Mouse (Mus musculus) heart, postnatal 0 days (tissue): ENCODE measurements around the gene Hs2st1. TPM values are rescaled to one million over a fixed set of nuclear protein-coding genes. Genes with fewer than 3 reads are reported as not detected.

Experiments used
- ATAC-seq: fragments of 200-750 bp; cut with Nextera tagmentation; 2 replicates; pipeline ENCODE4 v1.8.0; 2017; ENCODE audit warnings: low read depth, moderate number of reproducible peaks, moderate library complexity; ENCODE audit not compliant: insufficient read depth
- DNase-seq: peaks from one replicate; pipeline ENCODE4 v3.0.0-alpha.2; 2016; ENCODE audit warnings: low spot score
- H3K27ac ChIP-seq: fragments of 300-500 bp; sonication (generic); 2 replicates; pipeline ENCODE4 v1.5.1; 2014; ENCODE audit warnings: low read depth, mild to moderate bottlenecking
- H3K27me3 ChIP-seq: fragments of 300-500 bp; sonication (generic); 2 replicates; pipeline ENCODE4 v1.6.1; 2014; ENCODE audit warnings: low read length, mixed read lengths; ENCODE audit not compliant: control insufficient read depth, insufficient read depth
- H3K36me3 ChIP-seq: fragments of 300-500 bp; sonication (generic); replicated peaks from 2 replicates; pipeline ENCODE4 v1.6.1; 2014; ENCODE audit warnings: low read length, mixed read lengths; ENCODE audit not compliant: control insufficient read depth, insufficient read depth
- H3K4me1 ChIP-seq: fragments of 300-500 bp; sonication (generic); 2 replicates; pipeline ENCODE4 v1.6.1; 2014; ENCODE audit warnings: antibody characterized with exemption; ENCODE audit not compliant: control insufficient read depth, insufficient read depth
- H3K4me2 ChIP-seq: fragments of 300-500 bp; sonication (generic); 2 replicates; pipeline ENCODE4 v1.6.1; 2014; ENCODE audit warnings: low read depth, mild to moderate bottlenecking, low read length, moderate library complexity
- H3K4me3 ChIP-seq: fragments of 300-500 bp; sonication (generic); 2 replicates; pipeline ENCODE4 v1.5.1; 2014; ENCODE audit warnings: low read depth, low read length
- H3K9ac ChIP-seq: fragments of 300-500 bp; sonication (generic); replicated peaks from 2 replicates; pipeline ENCODE4 v1.6.1; 2014; ENCODE audit warnings: low read depth, low read length, mixed read lengths
- H3K9me3 ChIP-seq: fragments of 300-500 bp; sonication (generic); replicated peaks from 2 replicates; pipeline ENCODE4 v1.6.1; 2016; ENCODE audit warnings: low read length; ENCODE audit not compliant: control insufficient read depth
- CTCF ChIP-seq: IDR thresholded peaks from 2 replicates; pipeline ENCODE4 v1.5.1; 2016; ENCODE audit warnings: antibody characterized with exemption, control low read depth, low read depth
- EP300 ChIP-seq: IDR thresholded peaks from 2 replicates; pipeline ENCODE4 v1.6.1; 2016; ENCODE audit warnings: antibody characterized with exemption, low read depth
- WGBS: fragments of 180-500 bp; shearing (Covaris S2); extraction: QIAGEN DNeasy Blood & Tissue Kit; methylation state at CpG from one replicate; pipeline ENCODE4 v1.1.7; 2014; 5-methylcytosine and 5-hydroxymethylcytosine counted together
- polyA plus RNA-seq: library from polyadenylated mRNA; unstranded; fragments of >200 nt; fragmentation: Nextera tagmentation; extraction: Ambion mirVana; gene quantifications from 2 replicates; pipeline ENCODE4 v1.2.1, GENCODE M21; 2015
- total RNA-seq: library from RNA; depleted of rRNA; stranded (reverse); fragments of >200 nt; gene quantifications from 2 replicates; pipeline ENCODE4 v1.2.3, GENCODE M21; 2014; ENCODE audit warnings: low replicate concordance

Gene Hs2st1
- total and polyA plus RNA-seq, 2 experiments from 2014 or later: 3.5 to 9.0 TPM

- Histone ChIP-seq H3K9me3 (no peaks in the 10 kb centered on the region), H3K4me2 (no peak overlapping the region), H3K9ac (no peak overlapping the region), H3K36me3 (no peaks in the 10 kb centered on the region), H3K27me3 (no peaks in the 10 kb centered on the region), H3K4me1 (peaks cover 35% of the 10 kb centered on the region), H3K27ac (no peak overlapping the region), H3K4me3 (no peak overlapping the region)
- WGBS: 59% methylated on average over 6 of the region's 6 CpGs
- ATAC-seq (no peak), DNase-seq (no peak)
- no peak for TF ChIP-seq EP300
- TF ChIP-seq CTCF: no peak
These were observed 28.0 kb downstream of the Hs2st1 start for GRCm38 (mm10) chr3:144541906-144542438.

- 81% methylated on average over 3 of the region's 3 CpGs for WGBS
- ATAC-seq (no peak), DNase-seq (no peak)
- H3K4me2 ChIP-seq: no peak overlapping the region
- no peaks in the 10 kb centered on the region for H3K9me3 ChIP-seq
- no peak for TF ChIP-seq EP300
- TF ChIP-seq CTCF: no peak
- no peaks in the 10 kb centered on the region for H3K27me3 ChIP-seq
- H3K9ac ChIP-seq: no peak overlapping the region
- H3K27ac ChIP-seq: no peak overlapping the region
- H3K36me3 ChIP-seq: no peaks in the 10 kb centered on the region
- peaks cover 35% of the 10 kb centered on the region for H3K4me1 ChIP-seq
- no peak overlapping the region for H3K4me3 ChIP-seq
These were observed 29.2 kb downstream of the Hs2st1 start for GRCm38 (mm10) chr3:144540805-144541204.

DNA sequence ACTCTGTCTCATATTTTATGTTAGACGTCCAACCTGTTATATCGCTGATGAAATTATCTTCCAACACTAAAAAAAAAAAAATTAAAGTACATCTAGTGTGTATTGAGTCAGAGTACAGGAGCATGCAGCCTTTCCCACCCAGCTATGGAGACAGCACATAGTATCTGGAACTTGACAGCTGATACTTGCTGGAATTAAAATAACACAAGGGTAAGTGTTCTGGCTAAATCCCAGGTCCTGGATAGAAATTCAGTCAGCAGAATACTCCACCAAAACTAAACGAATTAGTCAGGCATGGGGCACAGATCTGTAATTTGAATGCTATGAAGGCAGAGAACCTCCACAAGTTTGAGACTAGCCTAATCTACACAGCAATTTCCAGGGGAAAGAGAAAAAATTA is 30.9 kb downstream of the Hs2st1 start:
- Histone ChIP-seq H3K27me3 (no peaks in the 10 kb centered on the region), H3K9ac (0 out of 2 replicates have a peak overlapping the region, but pooled peaks have one; percentile 1), H3K4me1 (peaks cover 32% of the 10 kb centered on the region), H3K27ac (peak overlapping the region; percentile 63), H3K36me3 (no peaks in the 10 kb centered on the region), H3K4me2 (peak overlapping the region; percentile 26; the same call in 1 of the 2 replicates), H3K9me3 (no peaks in the 10 kb centered on the region), H3K4me3 (no peak overlapping the region)
- TF ChIP-seq EP300: no peak
- TF ChIP-seq CTCF: no peak
- WGBS: 37% methylated on average over 3 of the region's 3 CpGs
- ATAC-seq (peak; percentile 78), DNase-seq (peak; percentile 57)

DNA sequence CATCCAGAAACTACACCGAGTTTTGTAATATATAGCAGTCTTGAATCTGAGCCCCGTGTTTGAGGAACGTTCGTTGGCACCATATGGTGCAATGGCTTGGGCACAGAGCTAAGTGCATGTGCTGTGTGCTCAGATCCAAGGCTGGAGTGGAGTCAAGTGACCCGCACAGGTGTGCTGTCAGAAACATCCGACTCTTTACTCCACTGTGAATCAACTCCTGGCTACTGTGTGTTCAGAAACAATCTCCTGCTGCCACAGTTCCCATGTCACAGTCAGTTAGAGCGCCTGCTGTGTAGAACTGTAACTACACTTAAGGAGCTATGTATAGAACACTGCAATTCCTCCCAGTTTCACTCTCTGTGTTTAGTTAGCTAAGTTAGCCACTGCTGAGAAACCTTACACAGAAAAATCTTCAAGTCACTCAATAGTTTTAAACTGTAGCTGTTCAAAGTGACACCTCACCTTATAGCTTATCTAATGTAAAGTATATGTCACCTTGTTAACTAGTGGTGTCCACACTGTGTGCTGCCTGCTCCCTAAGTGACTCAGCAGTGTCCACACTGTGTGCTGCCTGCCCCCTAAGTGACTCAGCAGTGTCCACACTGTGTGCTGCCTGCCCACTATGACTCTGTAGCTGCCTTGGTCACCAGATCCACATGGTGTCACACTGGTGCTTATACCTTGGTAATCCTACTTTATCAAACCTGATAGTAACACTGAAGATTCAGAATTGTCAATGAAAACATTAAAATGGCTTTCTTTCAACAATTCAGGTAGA is 32.7 kb downstream of the Hs2st1 start:
- Histone ChIP-seq H3K4me1 (peaks cover 27% of the 10 kb centered on the region), H3K9ac (no peak overlapping the region), H3K4me3 (no peak overlapping the region), H3K27ac (peak overlapping the region; percentile 17; the same call in 1 of the 2 replicates), H3K9me3 (no peaks in the 10 kb centered on the region), H3K4me2 (no peak overlapping the region), H3K36me3 (no peaks in the 10 kb centered on the region), H3K27me3 (no peaks in the 10 kb centered on the region)
- peak; percentile 45 for DNase-seq
- 48% methylated on average over 7 of the region's 7 CpGs for WGBS
- TF ChIP-seq EP300: no peak
- peak; percentile 70 for ATAC-seq

DNA sequence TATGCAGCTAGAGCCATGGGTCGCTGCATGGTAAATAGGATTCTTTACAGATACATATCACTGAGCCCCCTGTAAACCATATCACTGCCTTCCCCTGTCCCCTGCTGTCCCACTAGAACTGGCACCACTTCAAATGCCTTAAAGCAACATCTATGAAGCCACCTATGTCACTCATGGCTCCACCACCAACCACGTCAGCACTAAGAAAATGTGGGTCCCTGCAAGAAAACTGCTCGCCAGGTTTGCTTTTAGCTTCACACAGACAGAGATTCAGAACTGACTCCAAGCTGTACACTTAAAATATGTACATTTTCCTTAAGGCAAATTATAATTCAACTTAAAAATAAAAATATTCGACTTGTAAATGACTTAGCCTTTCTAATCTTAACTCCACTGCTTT is 34.9 kb downstream of the Hs2st1 start:
- Histone ChIP-seq H3K4me3 (no peak overlapping the region), H3K36me3 (no peaks in the 10 kb centered on the region), H3K27ac (no peak overlapping the region), H3K27me3 (no peaks in the 10 kb centered on the region), H3K9ac (no peak overlapping the region), H3K9me3 (no peaks in the 10 kb centered on the region), H3K4me1 (peaks cover 25% of the 10 kb centered on the region), H3K4me2 (no peak overlapping the region)
- 91% methylated on average over 4 of the region's 4 CpGs for WGBS
- TF ChIP-seq CTCF (no peak), EP300 (no peak)
- DNase-seq (no peak), ATAC-seq (no peak)

- 29% methylated on average over 5 of the region's 5 CpGs for WGBS
- Histone ChIP-seq H3K27me3 (no peaks in the 10 kb centered on the region), H3K4me3 (no peak overlapping the region), H3K9ac (no peak overlapping the region), H3K36me3 (no peaks in the 10 kb centered on the region), H3K4me2 (peak overlapping the region; percentile 46), H3K4me1 (peaks cover 4% of the 10 kb centered on the region), H3K27ac (no peak overlapping the region), H3K9me3 (no peaks in the 10 kb centered on the region)
- TF ChIP-seq CTCF: peak; percentile 62
- no peak for TF ChIP-seq EP300
- DNase-seq: peak; percentile 60
- no peak for ATAC-seq
These were observed 39.0 kb downstream of the Hs2st1 start for GRCm38 (mm10) chr3:144531023-144531422.
